8 mouse cellular contexts compared by ENCODE assay signal in the genomic region with DNA sequence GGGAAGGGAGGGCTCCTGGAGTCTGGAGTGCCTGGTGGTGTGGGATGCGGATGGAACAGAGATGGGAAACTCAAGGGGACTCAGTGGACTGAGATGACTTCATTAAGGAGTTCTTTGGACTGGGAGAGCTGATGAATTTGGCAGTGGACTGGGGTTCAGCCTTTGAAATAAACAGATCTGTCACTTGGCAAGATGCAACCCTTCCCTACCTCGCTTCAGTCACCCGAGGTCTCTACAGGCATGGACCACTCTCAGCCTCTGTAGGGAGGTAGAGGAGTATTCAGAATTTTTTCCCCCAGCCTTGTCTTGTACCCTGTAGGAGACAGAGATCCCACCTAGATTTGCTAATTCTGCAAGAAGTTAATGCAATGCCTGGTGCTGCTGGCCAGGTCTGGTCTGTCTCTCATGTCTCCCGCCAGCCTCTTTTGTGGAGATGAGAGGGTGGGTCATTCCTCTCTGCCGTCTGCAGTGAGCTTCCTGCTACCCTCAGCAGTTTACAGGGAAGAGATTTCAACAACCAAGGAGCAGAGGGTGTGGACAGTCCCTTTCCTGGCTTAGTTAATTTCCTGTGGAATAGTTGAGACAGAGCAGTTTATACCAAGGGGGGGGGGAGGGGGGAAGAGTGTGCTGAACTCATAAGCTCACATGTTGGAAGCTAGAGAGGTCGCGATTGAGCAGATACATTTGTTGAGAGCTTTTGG.
DNase-seq lines count a peak whose midpoint lies in the region; ATAC-seq lines count a peak whose summit lies in the region.

No protein-coding gene starts in this region.

- no peak for ATAC-seq in hindbrain, embryonic 12.5 days (ENCODE audit: low FRiP score)
- ATAC-seq in heart, embryonic 13.5 days (ENCODE audit: extremely low read depth, insufficient number of reproducible peaks, low FRiP score, low TSS enrichment): peak; percentile 27; the same call in 1 of the 2 replicates

- WGBS in hindbrain, embryonic 10.5 days: 72% methylated on average over 7 of the region's 7 CpGs
- 55% methylated on average over 7 of the region's 7 CpGs for WGBS in hindbrain, embryonic 12.5 days
- WGBS in heart, embryonic 13.5 days: 24% methylated on average over 7 of the region's 7 CpGs

- no peak overlapping the region for H3K9ac ChIP-seq in hindbrain, embryonic 12.5 days
- H3K9ac ChIP-seq in heart, embryonic 13.5 days: peak overlapping the region; percentile 58; the same call in 1 of the 2 replicates

- no peak overlapping the region for H3K4me2 ChIP-seq in hindbrain, embryonic 12.5 days (replicated peaks)
- peak overlapping the region; percentile 11; the same call in 1 of the 2 replicates for H3K4me2 ChIP-seq in heart, embryonic 13.5 days

- H3K27ac ChIP-seq in hindbrain, embryonic 10.5 days: peak overlapping the region; percentile 35; the same call in 1 of the 2 replicates
- H3K27ac ChIP-seq in hindbrain, embryonic 12.5 days: no peak overlapping the region
- peak overlapping the region; percentile 89 for H3K27ac ChIP-seq in heart, embryonic 13.5 days (replicated peaks)

- H3K9me3 ChIP-seq in hindbrain, embryonic 10.5 days: no peaks in the 10 kb centered on the region
- H3K9me3 ChIP-seq in hindbrain, embryonic 12.5 days (replicated peaks): no peaks in the 10 kb centered on the region
- no peaks in the 10 kb centered on the region for H3K9me3 ChIP-seq in heart, embryonic 13.5 days

- peaks cover 13% of the 10 kb centered on the region for H3K4me1 ChIP-seq in hindbrain, embryonic 10.5 days (replicated peaks)
- H3K4me1 ChIP-seq in hindbrain, embryonic 12.5 days: peaks cover 13% of the 10 kb centered on the region
- H3K4me1 ChIP-seq in heart, embryonic 13.5 days: peaks cover 65% of the 10 kb centered on the region

- no peak for DNase-seq in hindbrain, embryonic 10.5 days (ENCODE audit: low spot score)
- peak; percentile 53 to 64 for DNase-seq in kidney, postnatal 36 days
- DNase-seq in lung, postnatal 4 days: peak; percentile 69 to 83
- DNase-seq in right cerebral cortex, postnatal 25 days: no peak
- DNase-seq in layer of hippocampus, postnatal 25 days (ENCODE audit: extremely low spot score in 1 of 2, low spot score in 1 of 2): no peak
- DNase-seq in testis, postnatal 10 days (ENCODE audit: low spot score): no peak

- no peak overlapping the region for H3K4me3 ChIP-seq in hindbrain, embryonic 10.5 days
- H3K4me3 ChIP-seq in hindbrain, embryonic 12.5 days: no peak overlapping the region
- H3K4me3 ChIP-seq in heart, embryonic 13.5 days: no peak overlapping the region

- no peaks in the 10 kb centered on the region for H3K36me3 ChIP-seq in hindbrain, embryonic 10.5 days
- no peaks in the 10 kb centered on the region for H3K36me3 ChIP-seq in hindbrain, embryonic 12.5 days
- no peaks in the 10 kb centered on the region for H3K36me3 ChIP-seq in heart, embryonic 13.5 days

- no peaks in the 10 kb centered on the region for H3K27me3 ChIP-seq in hindbrain, embryonic 10.5 days (ENCODE audit: insufficient read depth, poor library complexity, severe bottlenecking)
- no peaks in the 10 kb centered on the region for H3K27me3 ChIP-seq in hindbrain, embryonic 12.5 days
- H3K27me3 ChIP-seq in heart, embryonic 13.5 days (replicated peaks): no peaks in the 10 kb centered on the region

Comparison
In these comparisons a context has a peak if more than half of its experiments do, and no peak if none do; other contexts are left out.
1. DNase-seq: peak in kidney, postnatal 36 days (2 of 2) and lung, postnatal 4 days (2 of 2); none in hindbrain, embryonic 10.5 days (single experiment), right cerebral cortex, postnatal 25 days (single experiment), layer of hippocampus, postnatal 25 days (0 of 2) and testis, postnatal 10 days (single experiment).